Mouse (Mus musculus): ENCODE measurements around the gene Rap1gap2. TPM values are rescaled to one million over a fixed set of nuclear protein-coding genes. Genes with fewer than 3 reads are reported as not detected.

The Rap1gap2 gene
- total and polyA plus RNA-seq, 3 experiments: 55.4 to 79.8 (median 76.6) TPM

DNA sequence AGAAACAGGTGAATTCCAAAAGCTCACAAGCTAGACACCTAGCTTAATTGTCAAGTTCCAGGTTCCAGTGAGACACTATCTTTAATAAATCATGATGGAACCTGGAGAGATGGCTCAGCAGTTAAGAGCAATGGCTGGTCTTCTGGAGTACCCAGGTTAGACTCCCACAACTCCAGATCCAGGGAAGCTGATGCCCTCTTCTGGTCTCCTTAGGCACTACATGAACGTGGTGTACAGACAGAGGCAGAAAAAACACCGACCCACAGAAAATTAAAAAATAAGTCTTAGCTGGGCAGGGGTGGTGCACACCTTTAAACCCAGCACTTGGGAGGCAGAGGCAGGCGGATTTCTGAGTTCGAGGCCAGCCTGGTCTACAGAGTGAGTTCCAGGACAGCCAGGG lies 64.5 kb downstream of the Rap1gap2 start:
- Histone ChIP-seq H3K79me2 (replicated peaks; ENCODE audit: control insufficient read depth, extremely low read depth, insufficient read depth, poor library complexity, severe bottlenecking) (no peaks in the 10 kb centered on the region), H3K4me3 (replicated peaks in 1 of 3; ENCODE audit: low read depth in 2 of 3, low read length in 2 of 3, poor library complexity in 1 of 3) (peak overlapping the region in 1 of 3 experiments; percentile 13), H3K27ac (ENCODE audit: insufficient read depth, low read depth) (no peak overlapping the region), H3K4me2 (ENCODE audit: insufficient read depth, low read depth, poor library complexity, severe bottlenecking) (peak overlapping the region; percentile 68), H3K36me3 (replicated peaks in 1 of 2; ENCODE audit: control insufficient read depth in 1 of 2, insufficient read depth in 1 of 2, low read length in 1 of 2) (peaks cover 0 to 2% of the 10 kb centered on the region in 2 experiments), H3K9me3 (replicated peaks; ENCODE audit: low read length) (peaks cover 3% of the 10 kb centered on the region), H3K9ac (ENCODE audit: insufficient read depth, low read depth) (peak overlapping the region; percentile 37; the same call in 1 of the 2 replicates), H3K27me3 (replicated peaks) (no peaks in the 10 kb centered on the region), H3K4me1 (ENCODE audit: control insufficient read depth in 1 of 2, insufficient read depth in 2 of 2) (peaks cover 0 to 19% of the 10 kb centered on the region in 2 experiments; a peak in 2 of 4 replicates)
- DNase-seq (ENCODE audit: extremely low read depth): peak; percentile 88
- in situ Hi-C loops (cut with MboI; ENCODE audit: low pct_ligation_motif_present, low pct_unique_long_range_greater_than_20kb, low sequenced_read_pairs) (no loop called here), dilution Hi-C loops (cut with MboI; ENCODE audit: extremely low pct_ligation_motif_present, extremely low pct_unique_long_range_greater_than_20kb, low sequenced_read_pairs) (no loop called here)
- no peak for TF ChIP-seq CHD2 (IDR thresholded peaks at IDR 0.05; ENCODE audit: low read length)
- TF ChIP-seq CTCF (conservative IDR thresholded peaks at IDR 0.05 in 1 of 2, IDR thresholded peaks at IDR 0.05 in 1 of 2; ENCODE audit: low read depth in 2 of 2, low read length in 2 of 2): peak; percentile 54 to 81
- no peak for TF ChIP-seq MXI1 (IDR thresholded peaks at IDR 0.05; ENCODE audit: low read depth, low read length)
- no peak for TF ChIP-seq RCOR1 (conservative IDR thresholded peaks at IDR 0.05; ENCODE audit: low read depth, low read length)
- TF ChIP-seq IRF4 (IDR thresholded peaks at IDR 0.05; ENCODE audit: low read depth, low read length): peak; percentile 75; the same call in 1 of the 2 replicates
- TF ChIP-seq NELFE (IDR thresholded peaks at IDR 0.05; ENCODE audit: low read depth, low read length): no peak
- TF ChIP-seq GABPA (IDR thresholded peaks at IDR 0.05; ENCODE audit: insufficient replicate concordance, low read depth, low read length): no peak
- TF ChIP-seq ZNF384 (IDR thresholded peaks at IDR 0.05; ENCODE audit: low read depth, low read length): peak; percentile 29
- TF ChIP-seq MYC (IDR thresholded peaks at IDR 0.05; ENCODE audit: low read depth, low read length): no peak
- peak; percentile 82 for TF ChIP-seq SMC3 (IDR thresholded peaks at IDR 0.05; ENCODE audit: low read depth, low read length)
- TF ChIP-seq TCF12 (IDR thresholded peaks at IDR 0.05; ENCODE audit: low read depth, low read length): no peak
- peak; percentile 81 for TF ChIP-seq RAD21 (IDR thresholded peaks at IDR 0.05; ENCODE audit: low read depth, low read length)

DNA sequence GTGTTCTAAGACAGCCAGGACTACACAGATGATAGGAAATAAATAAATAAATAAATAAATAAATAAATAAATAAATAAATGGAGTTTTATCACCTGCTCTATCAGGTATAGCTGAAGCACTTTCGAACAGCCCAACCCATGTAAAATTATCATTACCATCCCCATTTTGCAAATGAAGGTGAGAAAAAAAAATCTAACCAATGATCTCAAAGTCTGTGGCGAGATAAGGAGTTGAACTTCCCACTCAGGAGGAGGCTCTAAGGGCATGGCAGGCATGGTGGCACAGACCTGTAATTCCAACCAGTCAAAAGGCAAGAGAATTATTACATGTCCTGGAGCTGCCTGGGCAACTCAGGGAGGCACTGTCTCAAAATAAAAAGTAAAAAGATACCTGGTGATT lies 65.2 kb downstream of the Rap1gap2 start:
- Histone ChIP-seq H3K79me2 (replicated peaks; ENCODE audit: control insufficient read depth, extremely low read depth, insufficient read depth, poor library complexity, severe bottlenecking) (no peaks in the 10 kb centered on the region), H3K27me3 (replicated peaks) (no peaks in the 10 kb centered on the region), H3K4me1 (ENCODE audit: control insufficient read depth in 1 of 2, insufficient read depth in 2 of 2) (peaks cover 0 to 19% of the 10 kb centered on the region in 2 experiments; a peak in 2 of 4 replicates), H3K27ac (ENCODE audit: insufficient read depth, low read depth) (no peak overlapping the region), H3K9ac (ENCODE audit: insufficient read depth, low read depth) (no peak overlapping the region), H3K9me3 (replicated peaks; ENCODE audit: low read length) (peaks cover 3% of the 10 kb centered on the region), H3K4me2 (ENCODE audit: insufficient read depth, low read depth, poor library complexity, severe bottlenecking) (no peak overlapping the region), H3K36me3 (replicated peaks in 1 of 2; ENCODE audit: control insufficient read depth in 1 of 2, insufficient read depth in 1 of 2, low read length in 1 of 2) (peaks cover 0 to 2% of the 10 kb centered on the region in 2 experiments), H3K4me3 (replicated peaks in 1 of 3; ENCODE audit: low read depth in 2 of 3, low read length in 2 of 3, poor library complexity in 1 of 3) (no peak overlapping the region)
- in situ Hi-C loops (cut with MboI; ENCODE audit: low pct_ligation_motif_present, low pct_unique_long_range_greater_than_20kb, low sequenced_read_pairs) (no loop called here), dilution Hi-C loops (cut with MboI; ENCODE audit: extremely low pct_ligation_motif_present, extremely low pct_unique_long_range_greater_than_20kb, low sequenced_read_pairs) (no loop called here)
- no peak for DNase-seq (ENCODE audit: extremely low read depth)
- TF ChIP-seq ZKSCAN1 (IDR thresholded peaks at IDR 0.05; ENCODE audit: borderline replicate concordance, low read depth, low read length) (no peak), HCFC1 (IDR thresholded peaks at IDR 0.05; ENCODE audit: low read depth, low read length) (no peak), ETS1 (conservative IDR thresholded peaks at IDR 0.05; ENCODE audit: low read depth, low read length) (no peak), MEF2A (IDR thresholded peaks at IDR 0.05; ENCODE audit: borderline replicate concordance, low read depth, low read length) (no peak), ZNF384 (IDR thresholded peaks at IDR 0.05; ENCODE audit: low read depth, low read length) (no peak), ZMIZ1 (IDR thresholded peaks at IDR 0.05; ENCODE audit: low read depth, low read length) (no peak), MAFK (IDR thresholded peaks at IDR 0.05; ENCODE audit: insufficient replicate concordance, low read length) (no peak), CHD2 (IDR thresholded peaks at IDR 0.05; ENCODE audit: low read length) (no peak), EP300 (IDR thresholded peaks at IDR 0.05; ENCODE audit: low read length) (no peak), TBP (conservative IDR thresholded peaks at IDR 0.05; ENCODE audit: low read depth, low read length) (no peak), KAT2A (IDR thresholded peaks at IDR 0.05; ENCODE audit: insufficient replicate concordance, low read length) (no peak), POLR2A (IDR thresholded peaks at IDR 0.05; ENCODE audit: low read depth, low read length) (no peak)
